Mouse (Mus musculus): ENCODE measurements around the gene Arhgef10l.

DNA sequence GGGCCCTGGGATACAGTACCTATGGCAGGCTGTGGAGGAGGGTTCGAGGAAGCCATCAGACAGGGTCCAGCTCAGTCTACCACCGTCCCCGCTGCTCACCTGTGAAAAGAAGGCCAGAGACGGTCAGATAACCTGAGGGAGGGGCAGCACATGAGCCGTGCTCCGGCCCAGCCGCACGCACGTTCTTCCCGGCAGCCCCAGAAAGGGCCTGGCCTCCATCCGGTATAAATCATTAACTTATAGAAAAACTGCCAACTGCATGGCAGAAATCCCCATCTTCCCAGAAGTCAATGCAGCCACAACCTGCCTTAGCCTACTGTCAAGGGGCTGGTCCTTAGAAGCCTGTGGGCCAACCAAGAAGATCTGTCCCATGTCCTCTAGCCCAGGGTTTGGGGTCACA is 48.9 kb downstream of the Arhgef10l start:
- TF ChIP-seq EP300 (IDR thresholded peaks at IDR 0.05; ENCODE audit: low read depth) (no peak), CTCF (IDR thresholded peaks at IDR 0.05; ENCODE audit: low read depth) (no peak)

Measured in liver, postnatal 0 days (tissue).